Mouse (Mus musculus): ENCODE measurements around the gene Sh3rf3. TPM values are rescaled to one million over a fixed set of nuclear protein-coding genes. Genes with fewer than 3 reads are reported as not detected.

The Sh3rf3 gene
- polyA plus RNA-seq, 2 experiments = not detected

DNA sequence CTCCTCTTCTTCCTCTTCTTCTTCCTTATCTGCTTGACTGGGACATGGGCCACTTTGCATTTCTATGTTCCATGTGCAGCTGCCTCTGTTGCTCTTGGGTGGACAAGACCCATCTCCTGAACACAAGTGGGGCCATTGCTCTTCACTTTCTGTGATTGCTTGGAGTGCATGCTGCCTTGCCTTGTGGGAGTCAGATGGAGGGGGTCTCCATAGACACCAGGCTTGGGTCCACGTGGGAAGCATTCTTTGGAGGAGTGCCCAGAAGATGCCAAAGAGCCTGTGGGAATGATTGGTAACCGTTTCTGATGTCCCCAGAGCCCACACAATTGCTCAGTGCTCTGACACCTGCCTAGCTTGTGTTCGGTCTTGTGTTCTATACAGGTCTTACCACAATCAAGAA lies 124.4 kb downstream of the Sh3rf3 start:
- H3K9ac ChIP-seq (replicated peaks) = no peak overlapping the region
- ATAC-seq (ENCODE audit: insufficient read depth) (no peak), DNase-seq (ENCODE audit: low read depth in 3 of 3, low spot score in 3 of 3) (no peak)
- H3K27me3 ChIP-seq (ENCODE audit: control insufficient read depth, insufficient read depth, low read length) = no peaks in the 10 kb centered on the region
- H3K4me2 ChIP-seq (ENCODE audit: low read depth) = no peak overlapping the region
- no peak overlapping the region for H3K4me3 ChIP-seq (ENCODE audit: insufficient read depth in 1 of 2, low read depth in 2 of 2, low read length in 2 of 2)
- H3K9me3 ChIP-seq (ENCODE audit: control insufficient read depth, low read length) = no peaks in the 10 kb centered on the region
- no peak overlapping the region for H3K27ac ChIP-seq
- TF ChIP-seq EP300 (IDR thresholded peaks at IDR 0.05; ENCODE audit: low read depth) = no peak
- no peak for TF ChIP-seq CTCF (IDR thresholded peaks at IDR 0.05; ENCODE audit: low read depth)
- 38% methylated on average over 3 of the region's 3 CpGs for WGBS (ENCODE audit: insufficient replicate concordance)
- H3K36me3 ChIP-seq (replicated peaks; ENCODE audit: control insufficient read depth, insufficient read depth, low read depth) = no peaks in the 10 kb centered on the region
- no peaks in the 10 kb centered on the region for H3K4me1 ChIP-seq (replicated peaks; ENCODE audit: control insufficient read depth in 2 of 2, insufficient read depth in 2 of 2, low read length in 1 of 2)

- 47% methylated on average over 3 of the region's 3 CpGs for WGBS (ENCODE audit: insufficient replicate concordance)
- TF ChIP-seq EP300 (IDR thresholded peaks at IDR 0.05; ENCODE audit: low read depth) = no peak
- TF ChIP-seq CTCF (IDR thresholded peaks at IDR 0.05; ENCODE audit: low read depth) = no peak
- no peak for ATAC-seq (ENCODE audit: insufficient read depth)
Observed at GRCm38 (mm10) chr10:58942819-58943218, 129.7 kb downstream of the Sh3rf3 start.

GRCm38 (mm10) chr10:58943661-58944400 lies 130.7 kb downstream of the Sh3rf3 start:
- H3K27ac ChIP-seq = no peak overlapping the region
- no peak for DNase-seq (ENCODE audit: low read depth in 3 of 3, low spot score in 3 of 3)
- H3K9me3 ChIP-seq (ENCODE audit: control insufficient read depth, low read length) = no peaks in the 10 kb centered on the region
- TF ChIP-seq CTCF (IDR thresholded peaks at IDR 0.05; ENCODE audit: low read depth) (no peak), EP300 (IDR thresholded peaks at IDR 0.05; ENCODE audit: low read depth) (no peak)
- H3K4me2 ChIP-seq (ENCODE audit: low read depth) = no peak overlapping the region
- no peaks in the 10 kb centered on the region for H3K36me3 ChIP-seq (replicated peaks; ENCODE audit: control insufficient read depth, insufficient read depth, low read depth)
- 47% methylated on average over 9 of the region's 9 CpGs for WGBS (ENCODE audit: insufficient replicate concordance)
- no peaks in the 10 kb centered on the region for H3K27me3 ChIP-seq (ENCODE audit: control insufficient read depth, insufficient read depth, low read length)
- no peak for ATAC-seq (ENCODE audit: insufficient read depth)
- no peaks in the 10 kb centered on the region for H3K4me1 ChIP-seq (replicated peaks; ENCODE audit: control insufficient read depth in 2 of 2, insufficient read depth in 2 of 2, low read length in 1 of 2)
- no peak overlapping the region for H3K4me3 ChIP-seq (ENCODE audit: insufficient read depth in 1 of 2, low read depth in 2 of 2, low read length in 2 of 2)
- no peak overlapping the region for H3K9ac ChIP-seq (replicated peaks)

More at GRCm38 (mm10) chr10:58942819-58943218, 129.7 kb downstream of the Sh3rf3 start:
- H3K27ac ChIP-seq = no peak overlapping the region
- no peaks in the 10 kb centered on the region for H3K4me1 ChIP-seq (replicated peaks; ENCODE audit: control insufficient read depth in 2 of 2, insufficient read depth in 2 of 2, low read length in 1 of 2)
- H3K9me3 ChIP-seq (ENCODE audit: control insufficient read depth, low read length) = no peaks in the 10 kb centered on the region
- H3K36me3 ChIP-seq (replicated peaks; ENCODE audit: control insufficient read depth, insufficient read depth, low read depth) = no peaks in the 10 kb centered on the region
- no peak overlapping the region for H3K4me2 ChIP-seq (ENCODE audit: low read depth)
- no peak overlapping the region for H3K9ac ChIP-seq (replicated peaks)
- DNase-seq (ENCODE audit: low read depth in 3 of 3, low spot score in 3 of 3) = no peak
- H3K4me3 ChIP-seq (ENCODE audit: insufficient read depth in 1 of 2, low read depth in 2 of 2, low read length in 2 of 2) = no peak overlapping the region
- no peaks in the 10 kb centered on the region for H3K27me3 ChIP-seq (ENCODE audit: control insufficient read depth, insufficient read depth, low read length)

DNA sequence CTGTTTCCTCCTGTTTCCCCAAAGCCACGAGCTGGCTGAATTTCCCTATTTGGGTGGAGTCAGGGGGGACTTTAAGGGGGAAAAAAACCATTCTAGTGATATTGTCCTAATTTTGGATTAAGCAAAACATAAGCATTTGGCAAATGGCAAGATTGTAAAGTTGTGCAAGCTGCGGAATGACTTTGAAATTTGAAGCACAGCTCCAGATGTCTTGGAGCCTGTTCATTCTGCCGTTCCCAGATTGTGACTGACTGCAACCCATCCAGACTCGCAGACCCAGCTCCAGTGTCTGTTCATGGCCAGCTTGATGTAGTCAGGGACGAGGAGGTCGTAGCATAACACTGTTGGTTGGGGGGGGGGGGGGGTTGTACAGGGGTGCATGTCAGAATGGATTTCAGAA lies 131.8 kb downstream of the Sh3rf3 start:
- ATAC-seq (ENCODE audit: insufficient read depth) = no peak
- Histone ChIP-seq H3K27me3 (ENCODE audit: control insufficient read depth, insufficient read depth, low read length) (no peaks in the 10 kb centered on the region), H3K9me3 (ENCODE audit: control insufficient read depth, low read length) (no peaks in the 10 kb centered on the region), H3K4me3 (ENCODE audit: insufficient read depth in 1 of 2, low read depth in 2 of 2, low read length in 2 of 2) (no peak overlapping the region), H3K4me2 (ENCODE audit: low read depth) (no peak overlapping the region), H3K9ac (replicated peaks) (no peak overlapping the region), H3K4me1 (replicated peaks; ENCODE audit: control insufficient read depth in 2 of 2, insufficient read depth in 2 of 2, low read length in 1 of 2) (no peaks in the 10 kb centered on the region), H3K36me3 (replicated peaks; ENCODE audit: control insufficient read depth, insufficient read depth, low read depth) (no peaks in the 10 kb centered on the region), H3K27ac (no peak overlapping the region)
- WGBS (ENCODE audit: insufficient replicate concordance) = 45% methylated on average over 6 of the region's 6 CpGs
- TF ChIP-seq EP300 (IDR thresholded peaks at IDR 0.05; ENCODE audit: low read depth) (no peak), CTCF (IDR thresholded peaks at IDR 0.05; ENCODE audit: low read depth) (no peak)
- no peak for DNase-seq (ENCODE audit: low read depth in 3 of 3, low spot score in 3 of 3)

- 55% methylated on average over 11 of the region's 11 CpGs for WGBS (ENCODE audit: insufficient replicate concordance)
- Histone ChIP-seq H3K9me3 (ENCODE audit: control insufficient read depth, low read length) (no peaks in the 10 kb centered on the region), H3K9ac (replicated peaks) (no peak overlapping the region), H3K27me3 (ENCODE audit: control insufficient read depth, insufficient read depth, low read length) (no peaks in the 10 kb centered on the region), H3K4me1 (replicated peaks; ENCODE audit: control insufficient read depth in 2 of 2, insufficient read depth in 2 of 2, low read length in 1 of 2) (no peaks in the 10 kb centered on the region), H3K4me2 (ENCODE audit: low read depth) (no peak overlapping the region), H3K27ac (no peak overlapping the region), H3K4me3 (ENCODE audit: insufficient read depth in 1 of 2, low read depth in 2 of 2, low read length in 2 of 2) (no peak overlapping the region), H3K36me3 (replicated peaks; ENCODE audit: control insufficient read depth, insufficient read depth, low read depth) (no peaks in the 10 kb centered on the region)
- DNase-seq (ENCODE audit: low read depth in 3 of 3, low spot score in 3 of 3) (no peak), ATAC-seq (ENCODE audit: insufficient read depth) (no peak)
- no peak for TF ChIP-seq EP300 (IDR thresholded peaks at IDR 0.05; ENCODE audit: low read depth)
- no peak for TF ChIP-seq CTCF (IDR thresholded peaks at IDR 0.05; ENCODE audit: low read depth)
Observed at GRCm38 (mm10) chr10:58949770-58950638, 136.8 kb downstream of the Sh3rf3 start.

All from liver, embryonic 14.5 days (tissue).